Mouse (Mus musculus) urinary bladder, postnatal 36 days (tissue): ENCODE measurements around the gene Etfb.

Source experiments
- DNase-seq, 2 experiments: peaks; one replicate each; pipeline ENCODE4 v3.0.0; 2022; ENCODE audit warnings: low spot score in 2 of 2, mixed read lengths in 1 of 2

The Etfb gene

DNA sequence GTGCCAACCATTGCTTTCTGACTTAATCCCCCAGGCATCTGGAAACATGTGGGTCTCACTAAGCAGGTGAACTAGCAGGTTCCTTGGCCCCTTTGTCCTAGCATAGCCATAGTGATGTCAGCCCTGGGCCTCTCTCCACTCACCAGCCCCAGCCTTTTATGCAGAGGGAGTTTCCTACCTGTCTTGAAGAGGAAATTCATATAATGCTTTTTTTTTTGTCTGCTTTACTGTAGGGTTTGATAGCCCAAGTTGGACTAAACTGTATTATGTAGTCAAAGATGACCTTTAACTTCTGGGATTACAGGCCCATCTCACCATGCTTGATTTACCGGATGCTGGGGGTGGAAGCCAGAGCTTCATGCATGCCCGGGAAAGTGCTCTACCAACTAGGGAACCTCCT lies 5.9 kb downstream of the Etfb start:
- DNase-seq: no peak

GRCm38 (mm10) chr7:43451726-43452125 lies 7.8 kb downstream of the Etfb start:
- DNase-seq: no peak

DNA sequence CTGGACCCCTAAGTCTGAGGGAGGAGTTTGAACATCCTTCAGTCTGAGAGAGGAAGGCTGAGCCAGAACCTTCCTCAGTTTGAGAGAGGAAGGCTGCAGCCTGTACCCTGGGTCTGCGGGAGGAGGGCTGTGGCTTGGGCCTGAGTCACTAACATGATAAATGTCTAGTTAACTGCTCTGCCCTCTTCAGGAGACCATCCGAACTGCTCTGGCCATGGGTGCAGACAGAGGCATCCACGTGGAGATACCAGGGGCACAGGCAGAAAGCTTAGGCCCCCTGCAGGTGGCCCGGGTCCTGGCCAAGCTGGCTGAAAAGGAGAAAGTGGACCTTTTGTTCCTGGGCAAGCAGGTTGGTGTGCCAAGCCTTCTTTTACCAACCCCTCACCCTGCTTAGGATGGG lies 8.7 kb downstream of the Etfb start:
- DNase-seq: no peak

GRCm38 (mm10) chr7:43453599-43454355 lies 9.9 kb downstream of the Etfb start:
- peak in 1 of 2 experiments; percentile 25 for DNase-seq

- no peak for DNase-seq
Observed at GRCm38 (mm10) chr7:43454371-43454770, 10.5 kb downstream of the Etfb start.

DNA sequence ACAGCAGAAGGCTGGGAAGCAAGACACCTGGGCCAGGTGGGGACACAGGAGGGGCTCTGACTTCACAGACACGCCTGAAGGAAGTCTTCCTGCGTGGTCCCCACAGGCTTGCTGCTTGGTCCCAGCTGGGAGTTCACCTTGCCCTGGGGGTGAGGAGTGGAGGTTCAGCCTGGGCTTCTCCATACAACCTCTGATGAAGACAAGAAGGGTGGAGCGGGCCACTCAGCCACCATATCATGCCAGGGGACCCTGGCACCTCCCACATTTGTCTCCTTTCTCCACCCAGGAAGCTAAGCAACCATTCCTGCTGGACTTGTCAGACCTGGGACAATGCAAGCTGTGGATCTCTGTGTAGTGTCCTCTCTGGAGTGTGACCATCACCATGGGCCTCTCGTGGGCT lies 19.0 kb downstream of the Etfb start, which contains the start of gene Vsig10l:
Gene Vsig10l, plus strand, starts transcription at position 301 of the 400 bp plus-strand sequence.
- no peak for DNase-seq

DNA sequence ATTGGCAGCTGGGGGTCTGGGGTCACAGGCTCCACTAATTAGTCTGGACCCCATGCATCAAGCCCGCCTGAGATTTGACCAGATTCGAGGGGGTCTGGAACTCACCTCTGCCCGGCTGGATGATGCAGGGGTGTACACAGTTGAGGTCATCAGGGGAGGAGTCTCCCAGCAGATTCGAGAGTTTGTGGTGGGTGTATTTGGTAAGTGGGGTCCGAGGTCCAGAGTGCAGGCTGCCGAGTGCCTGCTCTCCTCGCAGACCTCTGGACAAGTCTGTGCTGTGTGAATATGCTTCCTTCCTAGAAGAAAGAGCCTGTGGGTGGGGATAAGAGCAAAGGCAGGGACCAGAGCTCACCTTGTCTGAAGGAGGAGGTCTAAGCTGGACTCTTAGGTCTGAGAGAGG lies 20.1 kb downstream of the Etfb start:
- no peak for DNase-seq

DNA sequence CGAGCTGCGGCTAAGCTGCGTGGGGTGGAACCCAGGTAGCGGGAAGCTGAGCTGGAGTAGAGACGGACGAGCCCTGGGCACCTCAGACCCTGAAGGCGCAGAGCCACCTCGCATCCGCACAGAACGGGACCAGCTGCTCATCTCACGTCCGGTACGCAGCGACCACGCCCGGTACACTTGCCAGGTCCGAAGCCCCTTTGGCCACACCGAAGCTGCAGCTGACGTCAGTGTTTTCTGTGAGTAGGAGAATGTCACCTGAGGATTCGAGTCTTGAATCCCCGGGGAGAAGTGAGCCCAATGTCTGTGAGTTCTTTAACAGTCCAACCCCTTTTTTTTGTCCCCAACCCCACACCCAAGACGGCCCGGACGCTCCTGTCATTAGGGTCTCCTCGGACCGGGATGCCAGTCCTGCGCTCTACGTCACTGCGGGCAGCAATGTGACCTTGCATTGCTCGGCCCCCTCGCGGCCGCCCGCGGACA lies 21.0 kb downstream of the Etfb start:
- DNase-seq: no peak

DNA sequence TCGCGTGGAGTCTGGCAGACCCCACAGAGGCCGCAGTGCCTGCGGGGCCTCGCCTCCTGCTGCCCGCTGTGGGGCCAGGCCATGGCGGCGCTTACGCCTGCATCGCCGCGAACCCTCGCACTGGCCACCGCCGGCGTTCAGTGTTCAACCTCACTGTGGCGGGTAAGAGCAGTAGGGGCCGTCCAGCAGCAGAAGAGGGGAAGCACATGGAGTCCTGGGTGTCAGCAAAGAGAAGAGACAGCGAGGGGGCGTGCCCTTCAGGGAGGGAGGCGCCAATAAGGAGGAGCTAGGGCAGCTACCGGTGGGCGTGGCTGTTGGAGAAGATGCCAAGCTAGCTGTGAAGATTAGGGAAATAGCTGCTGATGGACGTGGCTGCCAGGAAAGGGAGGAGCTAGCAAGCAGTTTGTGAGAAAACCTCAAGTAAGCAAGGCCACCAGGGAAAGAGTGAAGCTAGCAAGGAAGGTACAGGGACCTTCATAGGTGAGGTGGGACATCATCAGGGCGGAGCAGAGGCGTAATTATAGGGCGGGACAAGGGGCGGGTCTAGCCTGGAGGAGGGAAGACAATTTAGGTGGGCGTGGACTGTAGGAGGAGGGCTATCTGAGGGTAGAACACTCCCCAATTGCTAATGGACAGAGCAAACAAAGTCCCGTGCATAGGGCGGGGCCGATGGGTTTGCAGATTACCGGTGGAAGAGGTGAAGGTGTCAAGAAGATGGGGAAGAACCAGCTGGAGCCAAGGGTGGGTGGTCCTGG lies 21.6 kb downstream of the Etfb start:
- peak; percentile 79 to 89 for DNase-seq

DNA sequence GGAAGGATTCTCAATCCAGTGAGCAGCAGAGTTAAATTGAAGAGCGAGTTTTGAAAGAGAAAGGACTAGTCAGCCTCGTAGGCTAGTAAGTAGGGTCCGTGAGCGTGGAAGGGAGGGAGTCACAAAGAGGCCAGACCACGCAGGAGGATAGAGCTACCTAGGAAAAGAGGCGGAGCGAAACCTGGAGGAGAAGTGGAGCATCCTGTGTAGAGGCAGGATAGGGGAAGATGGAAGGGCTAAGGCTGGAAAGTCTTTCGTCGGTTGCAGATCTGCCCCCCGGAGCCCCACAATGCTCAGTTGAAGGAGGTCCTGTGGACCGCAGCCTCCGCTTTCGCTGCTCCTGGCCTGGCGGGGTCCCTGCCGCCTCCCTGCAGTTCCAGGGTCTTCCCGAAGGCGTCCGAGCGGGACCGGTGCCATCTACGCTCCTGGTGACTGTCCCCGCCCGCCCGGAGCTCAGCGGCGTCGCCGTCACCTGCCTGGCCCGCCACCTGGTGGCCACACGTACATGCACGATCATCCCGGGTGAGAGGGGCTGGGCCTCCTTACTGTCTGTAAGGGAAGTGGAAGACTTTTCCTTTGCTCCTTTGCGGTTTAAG lies 22.3 kb downstream of the Etfb start:
- DNase-seq: peak; percentile 63 to 84

- DNase-seq: no peak
Observed at GRCm38 (mm10) chr7:43470373-43470772, 26.5 kb downstream of the Etfb start.

DNA sequence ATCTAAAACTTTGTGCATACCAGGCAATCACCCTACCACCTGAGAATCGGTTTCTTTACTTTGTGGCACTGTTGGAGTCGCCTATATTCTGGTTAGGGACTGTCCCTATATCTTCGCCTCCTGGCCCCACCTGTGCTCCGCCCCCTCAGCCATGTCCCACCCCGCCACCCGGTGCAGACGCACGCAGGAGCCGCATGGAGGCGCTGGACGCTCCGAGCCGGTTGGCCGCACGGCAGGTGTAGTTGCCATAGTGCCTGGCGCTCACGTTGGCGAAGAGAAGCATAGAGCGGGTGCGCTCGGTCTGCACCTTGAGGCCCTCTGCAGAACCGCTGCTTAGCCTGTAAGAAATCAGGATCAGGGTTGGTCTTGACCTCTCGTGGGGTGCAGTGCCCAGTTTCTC lies 31.8 kb downstream of the Etfb start:
- DNase-seq: no peak

DNA sequence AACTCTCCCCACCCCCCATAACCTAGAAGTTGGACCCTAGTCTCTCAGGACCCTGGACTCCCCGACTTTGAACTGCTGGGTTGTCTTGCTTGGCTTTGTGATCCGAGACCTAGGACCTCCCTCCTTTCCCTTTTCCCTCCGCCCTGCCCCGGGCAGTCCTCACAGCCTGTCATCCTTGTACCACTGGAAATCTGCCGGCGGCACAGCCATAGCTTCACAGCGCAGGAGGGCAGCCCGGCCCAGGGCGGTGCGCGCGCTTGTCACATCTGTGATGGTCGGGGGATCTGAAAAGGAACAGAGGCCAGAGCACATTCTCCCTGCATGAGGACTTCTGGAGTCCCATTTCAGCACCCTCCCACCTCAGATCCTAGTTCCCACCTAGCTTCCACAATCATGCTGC lies 32.5 kb downstream of the Etfb start:
- DNase-seq: no peak

GRCm38 (mm10) chr7:43481191-43481590 lies 37.3 kb downstream of the Etfb start:
- DNase-seq: no peak

GRCm38 (mm10) chr7:43482090-43482716 lies 38.3 kb downstream of the Etfb start:
- DNase-seq: no peak

GRCm38 (mm10) chr7:43483236-43483635 lies 39.4 kb downstream of the Etfb start:
- DNase-seq: no peak

DNA sequence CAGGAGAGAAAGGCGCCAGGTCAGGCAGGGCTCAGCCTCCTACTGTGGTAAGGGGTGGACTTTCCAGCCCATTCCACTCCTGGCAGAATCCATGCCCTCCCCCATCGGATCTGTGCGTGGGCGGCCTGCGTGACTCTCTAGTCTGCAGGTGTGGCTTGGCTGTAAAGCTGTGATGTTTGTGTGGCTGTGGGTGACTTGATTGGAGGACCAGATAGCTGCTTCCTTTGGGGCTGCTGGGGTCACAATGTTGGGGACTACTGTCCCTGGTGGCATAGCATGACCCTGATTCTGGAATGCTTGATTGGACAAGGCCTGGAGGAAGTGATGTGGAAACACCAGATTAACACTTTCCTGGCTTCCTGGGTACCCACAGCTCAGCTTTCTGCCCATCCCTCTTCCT lies 44.8 kb downstream of the Etfb start:
- no peak for DNase-seq

GRCm38 (mm10) chr7:43489631-43490125 lies 45.8 kb downstream of the Etfb start, which contains the start of gene Iglon5:
Iglon5 (minus strand) TSS chr7:43490075.
- no peak for DNase-seq

DNA sequence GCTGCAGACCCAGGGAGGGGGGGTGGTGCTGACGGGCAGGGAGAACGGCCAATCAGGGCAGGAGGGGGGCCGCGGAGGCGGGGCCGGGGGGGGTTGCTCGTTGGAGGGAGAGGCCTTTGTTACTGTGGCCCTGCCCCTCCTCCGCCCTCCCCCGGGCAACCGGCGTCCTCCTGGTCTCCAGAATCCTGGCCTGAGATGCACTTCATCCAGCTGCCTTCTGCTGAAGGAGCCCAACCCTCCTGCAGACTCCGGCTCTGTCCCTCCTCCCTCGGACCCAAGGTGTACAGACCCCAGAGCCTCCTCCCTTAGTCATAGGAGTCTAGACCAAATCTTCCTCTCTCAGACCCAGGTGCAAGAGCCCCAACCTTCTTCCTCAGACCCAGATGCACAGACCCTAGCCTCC lies 46.3 kb downstream of the Etfb start:
- DNase-seq: peak in 1 of 2 experiments; percentile 13

GRCm38 (mm10) chr7:43490861-43491260 lies 47.0 kb downstream of the Etfb start:
- DNase-seq: no peak

DNA sequence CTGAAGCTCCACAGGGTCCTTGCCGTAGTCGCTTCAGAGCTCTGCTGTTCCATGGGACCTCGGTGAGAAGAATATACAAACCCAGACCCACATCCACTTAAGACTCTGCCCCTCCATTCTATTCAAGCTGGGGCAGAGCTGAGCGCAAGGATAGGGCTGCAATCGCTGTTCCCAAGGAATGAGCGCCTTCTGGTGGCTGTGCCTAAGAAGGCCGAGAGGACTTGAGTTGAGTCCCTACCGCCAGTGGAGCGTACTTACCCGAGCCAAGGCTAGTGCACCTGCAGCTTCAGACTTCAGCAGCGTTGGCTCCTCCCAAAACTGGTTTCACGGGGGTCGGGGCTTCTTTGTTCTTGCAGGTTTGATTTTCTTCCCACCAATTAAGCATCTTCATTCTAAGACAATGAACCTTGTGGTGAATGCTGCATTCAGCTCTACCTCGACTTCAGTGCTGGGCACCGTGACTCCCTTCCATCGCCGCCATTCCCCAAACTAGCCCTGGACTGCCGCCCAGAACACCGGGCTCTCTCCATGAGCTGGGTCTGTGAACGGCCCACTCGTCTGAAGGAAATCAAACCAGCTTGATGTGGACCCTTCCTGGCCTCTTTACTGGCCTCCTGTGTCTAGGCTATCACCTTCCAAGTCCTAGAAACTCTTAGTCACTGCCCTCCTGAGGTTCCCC lies 51.6 kb downstream of the Etfb start:
- peak; percentile 5 to 31 for DNase-seq
